Mouse (Mus musculus) gastrocnemius, postnatal 10 days (tissue): ENCODE measurements around the gene Hspe1. TPM values are rescaled to one million over a fixed set of nuclear protein-coding genes. Genes with fewer than 3 reads are reported as not detected.

Experiments used
- DNase-seq: peaks from one replicate; pipeline ENCODE4 v3.0.0; 2021; ENCODE audit warnings: mixed read lengths
- total RNA-seq, 2 experiments: library from RNA; stranded (reverse); gene quantifications; 2 replicates each; pipeline ENCODE4 v1.2.3; 2021

Gene Hspe1
- total RNA-seq, 2 experiments from 2014 or later = 83.6 to 101 TPM

GRCm38 (mm10) chr1:55134301-55134700, 46.4 kb downstream of the Hspe1 start:
- no peak for DNase-seq

- no peak for DNase-seq
Measured at GRCm38 (mm10) chr1:55135846-55136245, 47.9 kb downstream of the Hspe1 start.

Other genes with a start within 250 kb of the Hspe1 start
- 10 to 100 TPM; 14.5 to 16.9 TPM for gene Ankrd44, start 161.7 kb upstream of the Hspe1 start, total RNA-seq
- 10 to 100 TPM; 70.2 to 89.8 TPM for gene Sf3b1, start 60.7 kb upstream of the Hspe1 start, total RNA-seq
- 10 to 100 TPM in 1 of 2 experiments, 1 to 10 TPM in 1; 9.5 to 11.3 TPM for gene Coq10b, start 35.4 kb upstream of the Hspe1 start, total RNA-seq
- 100 to 1,000 TPM; 176 to 188 TPM for gene Hspd1, start 111 bp downstream of the Hspe1 start, total RNA-seq
- 10 to 100 TPM; 45.3 to 48.0 TPM for gene Mob4, start 43.1 kb downstream of the Hspe1 start, total RNA-seq
- gene Rftn2, start 138.7 kb downstream of the Hspe1 start, total RNA-seq = 10 to 100 TPM; 12.6 to 17.3 TPM
- gene Mars2, start 149.0 kb downstream of the Hspe1 start, total RNA-seq = 1 to 10 TPM; 3.8 to 4.0 TPM